Mouse (Mus musculus) MEL (cell line): ENCODE results near the gene Rest. TPM values are rescaled to one million over a fixed set of nuclear protein-coding genes. Genes with fewer than 3 reads are reported as not detected.

ENCODE experiments used
- DNase-seq: peaks from one replicate; pipeline ENCODE4 v3.0.0; 2011; ENCODE audit warnings: low read depth, low spot score
- H3K27ac ChIP-seq: 2 replicates; pipeline ENCODE4 v1.5.1; 2012; ENCODE audit warnings: low read depth, mild to moderate bottlenecking, control low read depth, low read length, moderate library complexity; ENCODE audit not compliant: control insufficient read depth
- H3K27me3 ChIP-seq, 2 experiments: fragments of 150-350 bp in 1 of 2; sonication (generic) in 1 of 2; 2 replicates each; pipeline ENCODE4 v1.6.1; 2012; ENCODE audit warnings: low read length in 2 of 2, mild to moderate bottlenecking in 2 of 2, improper control_type of control experiment in 1 of 2, moderate library complexity in 1 of 2; ENCODE audit not compliant: insufficient read depth in 2 of 2, control insufficient read depth in 1 of 2
- H3K36me3 ChIP-seq, 2 experiments: 2 replicates each; pipeline ENCODE4 v1.6.1; 2012 to 2014; ENCODE audit warnings: low read length in 2 of 2, improper control_type of control experiment in 1 of 2, inconsistent platforms in 1 of 2, mild to moderate bottlenecking in 1 of 2; ENCODE audit not compliant: insufficient read depth in 2 of 2, control insufficient read depth in 1 of 2
- H3K4me1 ChIP-seq, 2 experiments: fragments of 150-350 bp in 1 of 2; sonication (generic) in 1 of 2; 2 replicates each; pipeline ENCODE4 v1.6.1; 2012; ENCODE audit warnings: low read length in 2 of 2, improper control_type of control experiment in 1 of 2, mild to moderate bottlenecking in 1 of 2; ENCODE audit not compliant: insufficient read depth in 2 of 2, control insufficient read depth in 1 of 2
- H3K4me3 ChIP-seq, 2 experiments: fragments of 150-350 bp in 1 of 2; sonication (generic) in 1 of 2; 2 replicates each; pipeline ENCODE4 v1.5.1; 2012; ENCODE audit warnings: low read depth in 2 of 2, low read length in 2 of 2, mild to moderate bottlenecking in 2 of 2, moderate library complexity in 2 of 2, control low read depth in 1 of 2, improper control_type of control experiment in 1 of 2; ENCODE audit not compliant: control insufficient read depth in 1 of 2, insufficient read depth in 1 of 2
- H3K79me2 ChIP-seq: 2 replicates; pipeline ENCODE4 v1.6.1; 2012; ENCODE audit warnings: mild to moderate bottlenecking, low read length, moderate library complexity; ENCODE audit not compliant: control insufficient read depth, poor library complexity, insufficient read depth
- H3K9ac ChIP-seq: 2 replicates; pipeline ENCODE4 v1.6.1; 2012; ENCODE audit warnings: low read depth, mild to moderate bottlenecking, control low read depth, low read length, moderate library complexity; ENCODE audit not compliant: control insufficient read depth, poor library complexity, severe bottlenecking
- H3K9me3 ChIP-seq: fragments of 150-350 bp; sonication (generic); replicated peaks from 2 replicates; pipeline ENCODE4 v1.6.1; 2012; ENCODE audit warnings: mild to moderate bottlenecking, low read length, improper control_type of control experiment, moderate library complexity; ENCODE audit not compliant: insufficient read depth
- BHLHE40 ChIP-seq: IDR thresholded peaks from 2 replicates; pipeline ENCODE4 v1.6.1; 2012; ENCODE audit warnings: low read depth, mild to moderate bottlenecking, inconsistent platforms, low read length, improper control_type of control experiment, borderline replicate concordance
- CHD1 ChIP-seq: IDR thresholded peaks from 2 replicates; pipeline ENCODE4 v1.6.1; 2012; ENCODE audit warnings: low read depth, mild to moderate bottlenecking, inconsistent platforms, low read length, improper control_type of control experiment
- CHD2 ChIP-seq: IDR thresholded peaks from 2 replicates; pipeline ENCODE4 v1.6.1; 2011; ENCODE audit warnings: low read length, improper control_type of control experiment
- CTCF ChIP-seq, 3 experiments: IDR thresholded peaks in 2 of 3; conservative IDR thresholded peaks in 1 of 3; 2 replicates each; pipeline ENCODE4 v1.5.1; 2011 to 2012; ENCODE audit warnings: low read length in 3 of 3, low read depth in 2 of 3, mild to moderate bottlenecking in 2 of 3, improper control_type of control experiment in 1 of 3, inconsistent platforms in 1 of 3, mixed read lengths in 1 of 3, moderate library complexity in 1 of 3; ENCODE audit not compliant: control insufficient read depth in 1 of 3, insufficient read depth in 1 of 3, poor library complexity in 1 of 3, severe bottlenecking in 1 of 3
- E2F4 ChIP-seq: IDR thresholded peaks from 2 replicates; pipeline ENCODE4 v1.6.1; 2011; ENCODE audit warnings: low read depth, low read length, improper control_type of control experiment, borderline replicate concordance
- ELF1 ChIP-seq: IDR thresholded peaks from 2 replicates; pipeline ENCODE4 v1.6.1; 2014; ENCODE audit warnings: low read depth, mild to moderate bottlenecking, inconsistent platforms, low read length, improper control_type of control experiment, moderate library complexity
- EP300 ChIP-seq, 2 experiments: IDR thresholded peaks; 2 replicates each; pipeline ENCODE4 v1.6.1; 2011; ENCODE audit warnings: improper control_type of control experiment in 2 of 2, low read length in 2 of 2, low read depth in 1 of 2, mild to moderate bottlenecking in 1 of 2
- ETS1 ChIP-seq: IDR thresholded peaks from 2 replicates; pipeline ENCODE4 v1.6.1; 2012; ENCODE audit warnings: low read depth, mild to moderate bottlenecking, inconsistent platforms, low read length, improper control_type of control experiment, moderate library complexity
- GABPA ChIP-seq: IDR thresholded peaks from 2 replicates; pipeline ENCODE4 v1.6.1; 2012; ENCODE audit warnings: low read depth, mild to moderate bottlenecking, inconsistent platforms, low read length, improper control_type of control experiment, moderate library complexity
- GATA1 ChIP-seq: IDR thresholded peaks from 2 replicates; pipeline ENCODE4 v1.6.1; 2011; ENCODE audit warnings: low read depth, low read length, improper control_type of control experiment
- HCFC1 ChIP-seq: IDR thresholded peaks from 2 replicates; pipeline ENCODE4 v1.6.1; 2012; ENCODE audit warnings: low read depth, mild to moderate bottlenecking, inconsistent platforms, low read length, improper control_type of control experiment, moderate library complexity
- JUND ChIP-seq: IDR thresholded peaks from 2 replicates; pipeline ENCODE4 v1.6.1; 2011; ENCODE audit warnings: low read depth, mild to moderate bottlenecking, improper control_type of control experiment, low read length
- KAT2A ChIP-seq: conservative IDR thresholded peaks from 2 replicates; pipeline ENCODE4 v1.6.1; 2012; ENCODE audit warnings: low read depth, low read length, improper control_type of control experiment, inconsistent platforms
- MAFK ChIP-seq: IDR thresholded peaks from 2 replicates; pipeline ENCODE4 v1.6.1; 2011; ENCODE audit warnings: low read depth, mild to moderate bottlenecking, low read length, improper control_type of control experiment, borderline replicate concordance
- MAZ ChIP-seq: IDR thresholded peaks from 2 replicates; pipeline ENCODE4 v1.6.1; 2012; ENCODE audit warnings: low read depth, mild to moderate bottlenecking, inconsistent platforms, low read length, improper control_type of control experiment
- MEF2A ChIP-seq: IDR thresholded peaks from 2 replicates; pipeline ENCODE4 v1.6.1; 2014; ENCODE audit warnings: low read depth, mild to moderate bottlenecking, inconsistent platforms, low read length, improper control_type of control experiment; ENCODE audit not compliant: poor library complexity, insufficient replicate concordance, severe bottlenecking; ENCODE audit errors: extremely low read depth
- MYB ChIP-seq: IDR thresholded peaks from 2 replicates; pipeline ENCODE4 v1.6.1; 2011; ENCODE audit warnings: mild to moderate bottlenecking, low read depth, low read length, improper control_type of control experiment
- MYC ChIP-seq: IDR thresholded peaks from 2 replicates; pipeline ENCODE4 v1.6.1; 2011; ENCODE audit warnings: low read depth, mild to moderate bottlenecking, low read length, improper control_type of control experiment, moderate library complexity
- NRF1 ChIP-seq: IDR thresholded peaks from 2 replicates; pipeline ENCODE4 v1.6.1; 2014; ENCODE audit warnings: low read depth, mild to moderate bottlenecking, inconsistent platforms, low read length, improper control_type of control experiment, moderate library complexity; ENCODE audit not compliant: poor library complexity, insufficient read depth, severe bottlenecking
- POLR2A ChIP-seq, 2 experiments: IDR thresholded peaks; 2 replicates each; pipeline ENCODE4 v1.6.1; 2011 to 2012; ENCODE audit warnings: low read length in 2 of 2, mild to moderate bottlenecking in 2 of 2, control low read depth in 1 of 2, improper control_type of control experiment in 1 of 2, low read depth in 1 of 2, moderate library complexity in 1 of 2; ENCODE audit not compliant: control insufficient read depth in 1 of 2, insufficient read depth in 1 of 2, poor library complexity in 1 of 2
- POLR2AphosphoS5 ChIP-seq: IDR thresholded peaks from 2 replicates; pipeline ENCODE4 v1.6.1; 2012; ENCODE audit warnings: low read depth, borderline replicate concordance, mild to moderate bottlenecking, inconsistent platforms, low read length, moderate library complexity, mixed read lengths
- RAD21 ChIP-seq: IDR thresholded peaks from 2 replicates; pipeline ENCODE4 v1.6.1; 2011; ENCODE audit warnings: mild to moderate bottlenecking, low read depth, low read length, improper control_type of control experiment
- RCOR1 ChIP-seq: IDR thresholded peaks from 2 replicates; pipeline ENCODE4 v1.6.1; 2012; ENCODE audit warnings: low read depth, mild to moderate bottlenecking, inconsistent platforms, low read length, improper control_type of control experiment
- SIN3A ChIP-seq: IDR thresholded peaks from 2 replicates; pipeline ENCODE4 v1.6.1; 2012; ENCODE audit warnings: low read length, improper control_type of control experiment, inconsistent platforms
- TAL1 ChIP-seq: IDR thresholded peaks from 2 replicates; pipeline ENCODE4 v1.6.1; 2012; ENCODE audit warnings: mild to moderate bottlenecking, inconsistent platforms, low read length, moderate library complexity, mixed read lengths
- TBP ChIP-seq: IDR thresholded peaks from 2 replicates; pipeline ENCODE4 v1.8.0; 2011; ENCODE audit warnings: low read depth, low read length, improper control_type of control experiment
- TCF12 ChIP-seq: IDR thresholded peaks from 2 replicates; pipeline ENCODE4 v1.6.1; 2014; ENCODE audit warnings: low read depth, mild to moderate bottlenecking, inconsistent platforms, low read length, improper control_type of control experiment, moderate library complexity
- UBTF ChIP-seq: IDR thresholded peaks from 2 replicates; pipeline ENCODE4 v1.6.1; 2012; ENCODE audit warnings: low read depth, mild to moderate bottlenecking, inconsistent platforms, low read length, improper control_type of control experiment, moderate library complexity, borderline replicate concordance; ENCODE audit not compliant: insufficient read depth
- USF1 ChIP-seq: IDR thresholded peaks from 2 replicates; pipeline ENCODE4 v1.6.1; 2014; ENCODE audit warnings: low read depth, mild to moderate bottlenecking, inconsistent platforms, low read length, improper control_type of control experiment, moderate library complexity
- USF2 ChIP-seq, 2 experiments: IDR thresholded peaks; 2 replicates each; pipeline ENCODE4 v1.6.1; 2011 to 2012; ENCODE audit warnings: improper control_type of control experiment in 2 of 2, low read length in 2 of 2, borderline replicate concordance in 1 of 2, inconsistent platforms in 1 of 2, low read depth in 1 of 2, mild to moderate bottlenecking in 1 of 2; ENCODE audit not compliant: insufficient read depth in 1 of 2
- ZC3H11A ChIP-seq: IDR thresholded peaks from 2 replicates; pipeline ENCODE4 v1.6.1; 2012; ENCODE audit warnings: low read depth, mild to moderate bottlenecking, inconsistent platforms, low read length, improper control_type of control experiment
- ZKSCAN1 ChIP-seq: IDR thresholded peaks from 2 replicates; pipeline ENCODE4 v1.6.1; 2012; ENCODE audit warnings: low read depth, mild to moderate bottlenecking, inconsistent platforms, low read length, improper control_type of control experiment, moderate library complexity
- ZMIZ1 ChIP-seq: IDR thresholded peaks from 2 replicates; pipeline ENCODE4 v1.6.1; 2012; ENCODE audit warnings: low read depth, mild to moderate bottlenecking, inconsistent platforms, low read length, improper control_type of control experiment, moderate library complexity
- ZNF384 ChIP-seq: IDR thresholded peaks from 2 replicates; pipeline ENCODE4 v1.6.1; 2012; ENCODE audit warnings: low read depth, mild to moderate bottlenecking, inconsistent platforms, low read length, improper control_type of control experiment
- polyA plus RNA-seq, 2 experiments: library from polyadenylated mRNA; stranded (reverse) in 1 of 2; unstranded in 1 of 2; fragments of >175 nt in 1 of 2; fragments of >200 nt in 1 of 2; gene quantifications; 2 replicates each; pipeline versions ENCODE4 v1.2.1 to v1.2.4; 2012; ENCODE audit warnings: low replicate concordance in 2 of 2, low read depth in 1 of 2; ENCODE audit not compliant: insufficient read length in 2 of 2, insufficient read depth in 1 of 2, missing spikeins in 1 of 2
- total RNA-seq: library from RNA; depleted of rRNA; stranded (reverse); fragments of 300-350 nt; gene quantifications from 2 replicates; pipeline ENCODE4 v1.2.3, GENCODE M21; 2012

The Rest gene
- total and polyA plus RNA-seq, 3 experiments: 7.4 to 20.6 (median 19.3) TPM

- no peaks in the 10 kb centered on the region for H3K9me3 ChIP-seq
- H3K27ac ChIP-seq: peak within 1 kb of the TSS; percentile 82
- peaks cover 24 to 28% of the 10 kb centered on the region in 2 experiments for H3K36me3 ChIP-seq
- peaks cover 55% of the 10 kb centered on the region for H3K79me2 ChIP-seq
- peak within 1 kb of the TSS; percentile 86 for H3K9ac ChIP-seq
- no peaks in the 10 kb centered on the region for H3K27me3 ChIP-seq
- H3K4me1 ChIP-seq: peaks cover 5 to 8% of the 10 kb centered on the region in 2 experiments
- peak; percentile 99 for DNase-seq
- H3K4me3 ChIP-seq: peak within 1 kb of the TSS; percentile 70 to 84
- TF ChIP-seq BHLHE40: no peak
- TF ChIP-seq MAFK: no peak
- peak; percentile 85; the same call in 1 of the 2 replicates for TF ChIP-seq MYC
- TF ChIP-seq JUND: no peak
- TF ChIP-seq ELF1: peak; percentile 70
- TF ChIP-seq GATA1: no peak; the same call in 1 of the 2 replicates
- TF ChIP-seq UBTF: no peak
- TF ChIP-seq ZKSCAN1: no peak
- TF ChIP-seq E2F4: peak; percentile 80; the same call in 1 of the 2 replicates
- TF ChIP-seq NRF1: peak; percentile 82
- 0 out of 2 replicates have a peak, but pooled peaks have one; percentile 36 for TF ChIP-seq ETS1
- no peak for TF ChIP-seq GABPA
- no peak for TF ChIP-seq RCOR1
- TF ChIP-seq MEF2A: peak; percentile 36; the same call in 1 of the 2 replicates
- no peak for TF ChIP-seq ZNF384
- no peak; the same call in 1 of the 2 replicates for TF ChIP-seq CHD1
- TF ChIP-seq ZMIZ1: peak; percentile 97
- TF ChIP-seq TAL1: no peak
- peak; percentile 73 for TF ChIP-seq TCF12
- peak; percentile 66 for TF ChIP-seq KAT2A
- no peak for TF ChIP-seq MYB
- no peak for TF ChIP-seq CTCF (IDR thresholded peaks at IDR 0.05 in 2 of 3, conservative IDR thresholded peaks at IDR 0.05 in 1 of 3; ENCODE audit: control insufficient read depth in 1 of 3, insufficient read depth in 1 of 3, low read depth in 2 of 3, low read length in 3 of 3, poor library complexity in 1 of 3, severe bottlenecking in 1 of 3)
- TF ChIP-seq RAD21: no peak
- TF ChIP-seq ZC3H11A: no peak
- TF ChIP-seq USF1: peak; percentile 28; the same call in 1 of the 2 replicates
- peak; percentile 92 for TF ChIP-seq SIN3A
- no peak for TF ChIP-seq POLR2AphosphoS5
- peak; percentile 99 to 100 for TF ChIP-seq POLR2A (IDR thresholded peaks at IDR 0.05; ENCODE audit: control insufficient read depth in 1 of 2, insufficient read depth in 1 of 2, low read depth in 1 of 2, low read length in 2 of 2, poor library complexity in 1 of 2)
- TF ChIP-seq CHD2: peak; percentile 98
- TF ChIP-seq TBP: peak; percentile 92
- peak; percentile 12; the same call in 1 of the 2 replicates for TF ChIP-seq MAZ
- TF ChIP-seq USF2 (IDR thresholded peaks at IDR 0.05; ENCODE audit: borderline replicate concordance in 1 of 2, insufficient read depth in 1 of 2, low read depth in 1 of 2, low read length in 2 of 2): no peak
- 0 out of 4 replicates have a peak, but pooled peaks of 1 of the 2 experiments have one; percentile 29 for TF ChIP-seq EP300 (IDR thresholded peaks at IDR 0.05; ENCODE audit: low read depth in 1 of 2, low read length in 2 of 2)
- TF ChIP-seq HCFC1: peak; percentile 88
Measured at GRCm38 (mm10) chr5:77309924-77310772, 44.9 kb downstream of the Rest start, which contains the start of the genes Noa1 and Polr2b. Noa1 (minus strand) TSS chr5:77310084. Polr2b (plus strand) TSS chr5:77310147.
